Mouse (Mus musculus) small intestine, adult 2 months (tissue): ENCODE measurements around the gene Vps54. TPM values are rescaled to one million over a fixed set of nuclear protein-coding genes. Genes with fewer than 3 reads are reported as not detected.
"Not testable (repeated sequence)": the region's sequence is repeated elsewhere in the genome, so short reads cannot be mapped to it uniquely, and the experiment has no call there.

Experiments used
- H3K27ac ChIP-seq: fragments of 200-500 bp; 2 replicates; pipeline ENCODE4 v1.5.1; 2012; ENCODE audit warnings: low read depth, low read length, control low read depth, inconsistent platforms; ENCODE audit not compliant: insufficient read depth
- H3K27me3 ChIP-seq: fragments of 200-500 bp; 2 replicates; pipeline ENCODE4 v1.6.1; 2012; ENCODE audit warnings: mild to moderate bottlenecking, moderate library complexity, low read length, inconsistent platforms; ENCODE audit not compliant: control insufficient read depth, insufficient read depth
- H3K36me3 ChIP-seq: fragments of 200-500 bp; 2 replicates; pipeline ENCODE4 v1.6.1; 2012; ENCODE audit warnings: mild to moderate bottlenecking, low read length, control low read depth, inconsistent platforms; ENCODE audit not compliant: control insufficient read depth, insufficient read depth
- H3K4me1 ChIP-seq: fragments of 200-500 bp; 2 replicates; pipeline ENCODE4 v1.6.1; 2012; ENCODE audit warnings: low read length, inconsistent platforms, mixed read lengths; ENCODE audit not compliant: control insufficient read depth, insufficient read depth, insufficient read length
- H3K4me3 ChIP-seq: fragments of 200-500 bp; 2 replicates; pipeline ENCODE4 v1.5.1; 2012; ENCODE audit warnings: low read depth, mild to moderate bottlenecking, control low read depth, inconsistent platforms, low read length, moderate library complexity
- CTCF ChIP-seq: fragments of 200-500 bp; IDR thresholded peaks from 2 replicates; pipeline ENCODE4 v1.5.1; 2012; ENCODE audit warnings: low read depth, mild to moderate bottlenecking, control low read depth, inconsistent platforms, low read length, moderate library complexity, mixed read lengths; ENCODE audit not compliant: insufficient replicate concordance, insufficient read length; ENCODE audit errors: extremely low read depth
- POLR2A ChIP-seq: fragments of 200-500 bp; IDR thresholded peaks from 2 replicates; pipeline ENCODE4 v1.6.1; 2012; ENCODE audit warnings: low read depth, mild to moderate bottlenecking, control low read depth, inconsistent platforms, low read length, moderate library complexity
- WGBS: fragments of 180-500 bp; shearing (Covaris S2); methylation state at CpG from one replicate; pipeline ENCODE4 v1.1.7; 2018; 5-methylcytosine and 5-hydroxymethylcytosine counted together
- polyA plus RNA-seq: library from polyadenylated mRNA; depleted of rRNA; stranded (reverse); fragments of >200 nt; gene quantifications from 2 replicates; pipeline ENCODE4 v1.2.3, GENCODE M21; 2012; rRNA removed

Vps54 gene
- polyA plus RNA-seq = 4.4 and 9.8 TPM in 2 replicates

DNA sequence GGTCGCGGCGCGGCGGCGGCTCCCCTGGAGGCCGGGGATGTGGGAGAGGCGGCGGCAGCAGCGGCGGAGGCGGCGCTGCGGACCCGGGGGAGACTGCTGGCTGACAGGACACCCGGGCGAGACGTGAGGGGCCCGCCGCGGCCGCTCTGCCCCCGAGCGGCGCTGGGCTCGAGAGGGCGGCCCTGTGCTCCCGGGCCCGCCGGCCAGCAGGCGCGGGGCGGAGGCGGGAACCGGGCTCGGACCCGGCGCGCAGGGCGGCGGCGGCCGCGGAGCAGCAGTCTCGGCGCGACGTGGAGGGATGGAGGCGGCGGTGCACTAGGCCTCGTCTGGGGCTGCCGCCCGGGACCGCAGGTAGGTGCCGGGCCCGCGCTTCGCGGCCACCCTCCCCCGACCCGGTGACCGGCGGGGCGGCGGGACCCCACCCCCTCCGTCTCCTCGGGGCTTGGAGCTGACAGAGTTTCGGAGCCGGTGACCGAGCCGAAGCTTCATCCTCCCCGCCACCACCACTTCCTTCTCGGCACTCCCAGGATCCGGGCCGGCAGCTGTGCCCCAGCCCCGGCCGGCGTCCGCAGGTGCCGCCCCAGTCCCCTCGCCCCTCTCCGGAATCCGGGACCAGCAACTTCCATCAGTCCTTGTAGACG, at the start of gene Vps54:
Gene Vps54 (plus strand): TSS at position 261 of the 641 bp plus-strand sequence.
- Histone ChIP-seq H3K4me1 (peaks cover 7% of the 10 kb centered on the region; the same call in 1 of the 2 replicates), H3K4me3 (peak within 1 kb of the TSS; percentile 86), H3K27ac (peak within 1 kb of the TSS; percentile 89), H3K27me3 (no peaks in the 10 kb centered on the region), H3K36me3 (no peaks in the 10 kb centered on the region)
- WGBS = under 1% methylated on average over 74 of the region's 84 CpGs
- TF ChIP-seq CTCF (no peak), POLR2A (no peak)

DNA sequence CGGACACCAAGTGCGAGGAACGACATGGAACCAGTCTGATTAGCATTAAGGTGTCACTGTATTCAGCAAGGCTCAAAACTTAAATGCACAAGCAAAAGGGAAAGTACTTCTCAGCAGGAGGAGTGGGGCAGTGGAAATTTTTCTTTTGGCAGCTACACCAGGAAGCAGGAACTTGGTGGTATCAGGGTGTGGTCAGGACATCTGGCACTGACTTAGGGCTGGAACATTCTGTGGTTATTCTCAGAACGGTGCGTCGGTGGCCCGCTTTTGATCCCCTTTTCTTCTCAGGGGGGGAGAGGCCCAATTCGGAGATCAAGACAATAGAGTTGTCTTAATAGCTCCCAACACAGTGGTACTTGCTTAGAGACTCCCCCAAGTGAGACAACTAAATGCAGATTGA, 47.3 kb upstream of the Vps54 start:
- H3K4me1 ChIP-seq, H3K27me3 ChIP-seq, H3K27ac ChIP-seq, H3K4me3 ChIP-seq, H3K36me3 ChIP-seq: not testable (repeated sequence)
- WGBS = 75% methylated on average over 8 of the region's 8 CpGs

DNA sequence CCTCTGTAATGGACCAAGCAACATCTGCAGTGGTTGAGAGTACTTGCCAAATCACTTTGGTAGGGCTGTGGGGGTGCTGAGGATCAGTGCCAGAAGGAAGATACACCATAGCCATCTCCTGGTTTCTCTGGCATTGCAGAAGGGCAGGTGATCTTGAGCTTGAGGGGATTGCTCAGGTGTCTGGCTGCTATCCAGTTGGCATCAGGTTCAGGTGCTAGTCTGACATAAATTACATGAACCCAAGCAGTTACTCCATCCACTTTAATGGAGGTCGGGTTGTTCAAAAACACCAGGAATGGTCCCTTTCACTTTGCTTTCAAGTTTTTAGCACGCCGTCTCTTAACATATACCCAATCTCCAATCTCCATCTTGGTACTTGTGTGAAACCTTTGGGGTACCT, 44.2 kb upstream of the Vps54 start:
- 90% methylated on average over 3 of the region's 3 CpGs for WGBS

DNA sequence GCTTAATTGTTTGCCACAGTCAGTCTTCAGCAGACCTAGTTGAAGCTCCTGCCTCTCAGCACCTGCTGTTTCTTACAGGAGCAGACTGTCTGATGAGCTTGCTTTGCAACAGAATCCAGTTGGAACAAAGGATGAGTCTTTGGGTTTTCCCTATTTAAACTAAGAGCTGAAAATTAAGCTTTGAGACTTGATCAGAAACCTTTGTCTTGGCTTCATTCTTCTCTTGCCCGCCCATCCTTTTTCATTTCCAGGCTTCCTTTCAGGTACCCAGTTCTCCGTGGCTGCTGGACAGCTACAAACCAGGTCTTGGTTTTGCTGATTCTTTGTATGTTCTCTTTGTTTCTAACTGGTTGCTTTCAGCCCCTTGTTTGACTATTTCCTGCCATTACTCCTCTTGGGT, 30.0 kb upstream of the Vps54 start:
- 79% methylated on average over 2 of the region's 2 CpGs for WGBS
- Histone ChIP-seq H3K27me3 (no peaks in the 10 kb centered on the region), H3K36me3 (no peaks in the 10 kb centered on the region), H3K4me1 (no peaks in the 10 kb centered on the region), H3K4me3 (no peak overlapping the region), H3K27ac (no peak overlapping the region)
- TF ChIP-seq POLR2A = no peak
- TF ChIP-seq CTCF = no peak

More for the DNA sequence above, 44.2 kb upstream of the Vps54 start:
- Histone ChIP-seq H3K27ac (no peak overlapping the region), H3K36me3 (no peaks in the 10 kb centered on the region), H3K4me3 (no peak overlapping the region), H3K4me1 (no peaks in the 10 kb centered on the region), H3K27me3 (no peaks in the 10 kb centered on the region)
- no peak for TF ChIP-seq CTCF
- TF ChIP-seq POLR2A = no peak

DNA sequence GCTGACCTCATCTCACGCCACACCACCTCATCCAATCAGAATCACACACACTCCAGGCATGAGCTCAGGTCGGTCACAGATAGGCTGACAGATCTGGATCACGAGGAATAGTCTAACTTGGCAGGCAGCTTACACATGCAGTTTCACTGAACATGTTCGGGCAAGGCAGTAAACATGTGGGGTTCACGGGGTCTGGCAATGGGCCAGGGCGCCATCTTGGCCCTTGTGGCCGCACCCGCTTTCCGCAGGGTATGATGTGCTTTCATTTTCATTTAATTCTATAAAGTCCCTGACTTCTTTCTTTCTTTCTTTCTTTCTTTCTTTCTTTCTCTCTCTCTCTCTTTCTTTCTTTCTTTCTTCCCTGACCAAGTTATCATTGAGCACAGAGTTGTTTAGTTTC, 29.4 kb upstream of the Vps54 start:
- not testable (repeated sequence) for H3K27me3 ChIP-seq, H3K4me3 ChIP-seq, H3K36me3 ChIP-seq, H3K27ac ChIP-seq, H3K4me1 ChIP-seq
- WGBS = 83% methylated on average over 9 of the region's 9 CpGs

DNA sequence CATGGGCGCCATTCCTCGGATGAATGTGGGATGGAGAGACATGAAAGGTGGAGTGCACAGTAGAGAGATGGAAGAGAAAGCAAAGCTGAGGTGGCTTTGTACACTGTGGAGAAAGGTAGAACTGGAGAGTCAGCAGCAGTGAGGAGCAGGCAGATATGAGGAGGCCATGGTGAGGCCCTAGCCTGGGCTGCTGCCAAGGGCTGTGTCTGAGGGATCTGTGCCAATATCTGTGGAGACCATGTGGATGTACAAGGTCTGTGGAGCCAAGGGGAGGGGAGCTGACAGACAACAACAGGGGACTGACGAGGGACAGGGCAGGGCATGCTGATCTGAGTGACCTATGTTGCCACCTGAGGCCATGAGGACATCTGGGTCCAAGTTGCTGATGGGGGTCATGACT, 21.7 kb upstream of the Vps54 start:
- H3K27ac ChIP-seq = no peak overlapping the region
- no peaks in the 10 kb centered on the region for H3K27me3 ChIP-seq
- peaks cover 17% of the 10 kb centered on the region; the same call in 1 of the 2 replicates for H3K4me1 ChIP-seq
- 62% methylated on average over 3 of the region's 3 CpGs for WGBS
- TF ChIP-seq CTCF (no peak), POLR2A (no peak)
- H3K36me3 ChIP-seq = no peaks in the 10 kb centered on the region
- H3K4me3 ChIP-seq = no peak overlapping the region

DNA sequence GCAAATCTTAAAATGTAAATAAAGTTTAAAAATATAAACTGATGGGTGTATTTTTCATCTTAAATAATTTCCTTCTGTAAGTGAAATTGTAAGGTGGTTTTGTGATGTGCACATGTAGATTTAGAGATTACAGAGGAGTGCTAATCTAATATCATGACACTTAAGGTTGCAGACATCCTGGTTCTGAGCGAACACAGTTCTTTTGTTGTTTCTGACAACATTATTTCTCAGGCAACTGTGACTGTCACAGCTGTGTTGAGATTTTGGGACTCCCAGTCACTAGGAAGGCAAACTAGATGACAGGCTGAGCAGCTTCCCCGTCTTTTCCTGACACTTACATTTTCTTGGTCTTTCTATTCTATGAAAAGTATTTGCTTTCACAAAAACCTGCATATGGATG, 19.8 kb upstream of the Vps54 start:
- Histone ChIP-seq H3K27me3 (no peaks in the 10 kb centered on the region), H3K27ac (no peak overlapping the region), H3K36me3 (no peaks in the 10 kb centered on the region), H3K4me1 (peaks cover 28% of the 10 kb centered on the region; the same call in 1 of the 2 replicates), H3K4me3 (no peak overlapping the region)
- 93% methylated on average over 2 of the region's 2 CpGs for WGBS
- TF ChIP-seq POLR2A (no peak), CTCF (no peak)
